Mouse (Mus musculus) urinary bladder, postnatal 14 days (tissue): ENCODE results near the gene Tm7sf2.
A peak's percentile ranks its signal among the peaks of the same experiment; 100 is the strongest.

Experiments
- DNase-seq: peaks from one replicate; pipeline ENCODE4 v3.0.0; 2021; ENCODE audit warnings: low spot score

The Tm7sf2 gene

DNA sequence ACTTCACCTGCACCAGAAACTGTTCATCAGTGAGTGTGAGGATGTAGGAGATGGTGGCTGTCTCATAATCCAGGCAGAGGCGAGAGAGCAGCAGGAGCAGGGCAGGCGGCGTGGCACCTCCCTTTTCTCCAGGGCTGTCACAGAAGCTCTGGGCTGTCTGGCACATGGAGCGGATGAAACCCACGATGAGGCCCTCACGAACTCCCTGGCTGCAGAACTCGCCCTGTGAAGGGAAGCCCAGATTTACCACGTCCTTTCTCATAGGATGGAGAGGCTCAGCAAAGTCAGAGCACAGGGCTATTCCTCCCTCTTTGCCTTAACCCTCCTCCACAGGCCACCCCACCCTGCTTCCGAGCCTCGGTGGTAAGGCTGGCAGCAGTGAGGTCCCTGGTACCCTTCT is 1.7 kb upstream of the Tm7sf2 start:
- DNase-seq = no peak

DNA sequence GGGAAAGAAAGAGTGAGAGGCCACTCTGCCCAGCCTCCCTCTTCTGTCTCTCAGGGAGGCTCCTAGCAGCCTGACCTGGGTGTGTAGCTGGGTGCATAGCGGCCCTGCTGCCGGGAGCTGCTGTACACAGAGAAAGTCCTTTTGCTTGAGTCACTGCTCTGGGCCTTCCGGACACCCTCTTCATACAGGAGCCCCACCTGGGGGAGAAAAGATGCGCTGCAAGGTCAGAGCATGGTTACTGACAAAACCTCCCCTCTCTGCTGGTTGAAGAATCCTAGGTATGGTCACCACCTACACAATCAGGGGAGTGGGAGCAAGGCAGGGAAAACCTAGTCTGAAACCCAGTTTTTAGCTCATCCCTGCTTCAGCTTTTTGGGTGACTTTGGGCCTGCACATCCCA is 778 bp upstream of the Tm7sf2 start:
- peak; percentile 25 for DNase-seq

DNA sequence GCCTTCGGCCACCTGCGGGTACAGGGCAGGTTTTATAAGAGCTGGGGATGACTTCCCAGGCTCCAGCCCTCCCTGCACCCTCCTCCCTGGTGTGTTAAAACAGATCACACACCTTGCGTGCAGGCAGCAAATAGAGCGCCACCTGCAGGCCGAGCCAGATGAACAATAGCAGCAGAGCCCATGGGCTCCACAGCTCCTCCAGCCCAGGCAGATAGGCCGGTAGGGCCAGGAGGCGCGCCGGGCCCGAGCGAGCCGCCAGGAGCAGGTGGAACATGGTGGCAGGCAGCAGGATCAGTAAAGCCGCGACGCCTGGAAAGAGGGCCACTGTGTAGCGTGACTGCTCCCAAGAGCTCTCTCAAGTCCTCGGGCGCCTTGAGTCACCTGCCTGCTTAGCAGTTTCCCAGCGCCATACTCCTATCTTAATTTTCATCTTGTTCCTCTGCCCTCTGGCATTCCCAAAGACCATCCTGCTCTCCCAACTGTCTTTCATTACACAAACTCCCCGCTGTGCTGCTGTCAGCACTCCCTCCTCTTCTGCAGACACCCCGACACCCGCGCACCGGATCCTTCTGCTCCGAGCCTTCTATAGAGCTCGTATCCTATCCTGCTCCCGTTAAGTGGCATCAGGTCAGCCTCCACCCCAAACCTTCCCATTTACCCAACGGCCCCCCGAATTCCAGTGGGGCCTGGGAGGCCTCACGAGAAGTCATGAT is 1.0 kb downstream of the Tm7sf2 start:
- peak; percentile 86 for DNase-seq

DNA sequence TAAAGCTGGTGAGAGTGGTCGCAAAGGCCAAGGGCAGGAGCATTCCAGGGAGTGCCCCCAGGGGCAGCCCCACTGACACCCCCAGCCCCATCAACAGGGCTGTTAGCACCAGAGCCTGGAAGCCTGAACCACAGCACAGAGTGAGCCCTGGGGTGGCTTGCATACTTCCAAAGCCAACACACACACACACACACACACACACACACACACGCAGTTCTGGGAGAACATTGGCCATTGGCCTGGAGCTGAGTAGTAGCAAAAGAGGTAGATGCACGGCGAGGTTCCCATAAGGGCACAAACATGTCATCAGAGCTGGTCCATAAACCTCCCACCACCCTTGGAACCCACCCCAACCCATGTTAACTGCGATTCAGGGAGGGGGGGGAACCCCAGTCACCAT is 1.6 kb downstream of the Tm7sf2 start:
- DNase-seq = no peak

DNA sequence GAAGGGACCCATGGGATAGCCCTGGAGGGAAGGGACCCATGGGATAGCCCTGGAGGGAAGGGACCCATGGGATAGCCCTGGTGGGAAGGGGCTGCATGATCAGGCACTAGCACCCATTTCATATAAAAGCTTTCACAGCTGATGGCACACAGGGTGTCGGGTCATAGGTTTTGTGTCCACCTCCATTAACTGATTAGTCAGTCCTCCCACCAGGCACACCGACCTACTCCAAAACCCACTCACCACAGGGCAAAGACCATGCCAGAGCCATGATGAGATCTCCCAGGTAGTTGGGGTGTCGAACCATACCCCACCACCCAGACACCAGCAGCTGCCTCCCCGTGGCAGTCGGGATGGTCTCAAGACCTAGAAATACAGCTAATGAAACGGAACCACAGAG is 5.1 kb downstream of the Tm7sf2 start:
- no peak for DNase-seq

DNA sequence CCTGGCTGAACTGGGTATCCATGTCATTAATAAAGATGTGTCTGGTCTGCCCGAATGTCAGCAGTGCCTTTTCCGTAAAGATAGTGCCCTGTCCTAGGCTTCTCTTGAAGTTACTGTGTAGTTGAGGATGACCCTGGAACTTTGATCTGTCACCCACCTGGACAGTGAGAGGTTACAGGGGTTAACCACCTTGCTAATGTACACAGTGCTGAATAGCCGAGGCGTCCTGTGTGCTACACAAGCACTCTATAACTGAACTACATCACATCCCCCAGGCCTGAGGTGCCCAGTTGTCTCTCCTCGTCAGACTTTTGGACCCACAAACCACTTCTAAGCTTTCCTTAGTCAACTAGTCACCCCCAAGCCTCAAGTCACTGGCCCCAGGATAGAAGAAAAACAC is 5.8 kb downstream of the Tm7sf2 start:
- no peak for DNase-seq

DNA sequence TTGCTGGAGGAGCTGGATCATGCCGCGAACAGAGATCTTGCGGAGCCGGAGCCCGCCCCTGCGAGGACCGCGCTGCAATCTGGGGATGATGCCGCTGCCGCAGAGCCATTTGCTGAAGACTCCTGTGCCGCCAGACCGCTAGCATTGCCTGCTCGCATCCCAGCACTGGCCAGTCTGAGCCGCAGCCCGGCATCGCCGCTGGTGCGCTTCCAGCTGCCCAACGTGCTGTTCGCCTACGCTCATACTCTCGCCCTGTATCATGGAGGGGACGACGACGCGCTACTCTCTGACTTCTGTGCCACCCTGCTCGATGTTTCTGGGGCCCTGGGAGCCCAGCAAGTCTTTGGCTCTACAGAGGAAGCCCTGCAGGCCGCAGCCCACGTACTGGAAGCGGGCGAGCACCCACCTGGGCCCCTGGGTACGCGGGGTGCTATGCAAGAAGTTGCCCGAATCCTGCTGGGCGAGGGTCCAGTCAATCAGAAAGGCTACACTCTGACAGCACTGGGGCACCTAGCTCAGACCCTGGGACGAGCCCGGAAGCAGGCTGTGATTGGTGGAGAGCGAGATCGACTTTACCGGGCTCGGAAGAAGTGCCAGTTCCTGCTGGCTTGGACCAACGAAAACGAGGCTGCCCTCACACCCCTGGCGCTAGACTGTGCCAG is 6.4 kb downstream of the Tm7sf2 start:
- DNase-seq = peak; percentile 57

DNA sequence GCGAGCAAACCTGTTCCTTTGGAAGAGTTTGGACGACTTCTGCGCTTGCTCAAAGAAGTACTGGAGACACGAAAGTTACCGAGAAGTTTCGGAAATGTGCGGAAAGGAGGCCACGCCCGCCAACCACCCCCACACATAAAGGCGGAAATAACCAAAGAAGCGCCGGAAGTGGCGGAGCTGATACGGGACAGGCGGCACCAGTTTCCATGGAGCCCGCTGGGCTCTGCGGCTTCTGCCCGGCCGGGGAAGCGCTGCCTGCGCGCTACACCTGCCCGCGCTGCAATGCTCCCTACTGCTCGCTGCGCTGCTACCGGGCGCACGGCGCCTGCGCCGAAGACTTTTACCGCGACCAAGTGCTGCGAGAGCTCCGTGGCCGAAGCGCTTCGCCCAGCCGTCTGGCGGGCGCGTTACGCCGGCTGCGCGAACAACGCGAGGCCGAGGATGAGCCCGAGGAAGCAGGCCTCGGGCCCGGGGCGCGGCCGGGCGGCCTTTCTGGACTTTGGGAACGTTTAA is 7.1 kb downstream of the Tm7sf2 start, which contains the start of gene Znhit2:
Znhit2 (plus strand) TSS at position 172 of the 513 bp plus-strand sequence.
- DNase-seq = peak; percentile 95

DNA sequence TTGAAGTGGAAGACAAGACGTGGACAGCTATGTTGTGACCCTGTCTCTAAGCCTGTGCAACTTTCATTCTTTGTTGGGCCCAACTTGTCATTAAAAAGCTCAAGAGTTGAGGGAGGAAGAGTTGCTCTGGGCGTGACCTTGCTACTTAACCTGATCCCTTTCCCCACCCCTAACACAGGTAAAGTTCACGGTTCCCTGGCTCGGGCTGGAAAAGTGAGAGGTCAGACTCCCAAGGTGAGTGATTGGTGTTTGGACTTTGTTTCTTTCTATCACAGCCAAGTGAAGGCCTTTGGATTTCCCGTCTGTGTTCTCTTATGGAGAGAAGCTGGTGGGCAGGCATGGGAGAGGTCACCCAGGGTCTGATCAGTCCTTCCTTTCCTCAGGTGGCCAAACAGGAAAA is 9.2 kb downstream of the Tm7sf2 start:
- no peak for DNase-seq

DNA sequence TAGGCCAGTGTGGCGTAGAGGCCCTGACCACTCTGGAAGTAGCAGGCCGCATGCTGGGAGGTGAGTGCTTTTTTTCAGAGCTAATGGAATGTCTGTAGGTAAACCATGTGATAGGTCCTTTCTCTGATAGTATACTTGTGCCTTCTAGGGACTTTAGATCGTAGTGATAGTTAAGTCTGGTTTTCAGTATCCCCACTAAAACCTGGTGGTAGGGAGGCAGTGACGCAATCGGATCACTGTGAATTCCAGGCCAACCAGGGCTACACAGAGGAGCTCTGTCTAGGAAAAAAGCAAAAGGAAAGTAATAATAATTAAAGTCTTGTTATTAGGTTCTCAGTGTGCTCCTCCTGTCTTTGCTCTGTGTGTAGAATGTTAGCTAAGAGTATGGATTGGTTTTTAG is 9.7 kb downstream of the Tm7sf2 start:
- no peak for DNase-seq

DNA sequence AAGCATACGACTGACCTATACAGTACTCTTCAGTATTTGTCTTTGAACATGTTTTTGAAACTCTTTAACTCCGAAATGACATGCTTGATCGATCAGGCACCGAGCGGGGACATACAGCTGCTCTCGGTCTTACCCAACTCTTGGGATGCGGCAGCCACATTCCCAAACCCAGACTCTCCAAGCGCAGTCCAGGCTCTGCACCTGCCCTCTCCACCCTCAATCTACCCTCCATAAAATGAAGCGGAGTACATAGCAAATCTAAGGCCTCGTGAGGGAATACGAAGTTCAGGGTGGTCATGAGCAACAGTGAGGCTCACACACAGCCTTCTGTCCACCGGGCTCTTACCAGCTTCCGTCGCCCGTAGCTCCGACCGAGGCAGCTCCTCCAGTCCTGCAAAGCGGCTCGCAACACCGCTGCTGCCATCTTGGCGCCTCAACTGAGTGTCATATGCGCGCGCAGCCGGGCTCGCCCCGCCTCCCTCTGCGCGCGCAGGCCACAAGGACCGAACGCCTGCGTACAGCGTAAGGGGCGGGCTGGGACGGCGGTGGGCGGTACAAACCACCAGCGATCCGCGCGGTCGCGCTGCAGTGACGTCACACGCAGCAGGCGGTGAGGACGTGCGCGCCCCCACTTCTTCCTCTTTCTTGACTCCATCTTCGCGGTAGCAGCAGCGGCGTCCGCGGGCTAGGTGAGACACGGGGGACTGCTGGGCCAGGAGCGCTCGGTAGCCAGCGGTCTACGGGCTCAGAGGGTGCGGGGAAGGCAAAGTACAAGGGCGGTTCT is 10.7 kb downstream of the Tm7sf2 start, which contains the start of the genes Mrpl49 and Fau:
Mrpl49 (minus strand) TSS at position 473 of the 784 bp plus-strand sequence.
Fau (plus strand) TSS at position 532 of the 784 bp plus-strand sequence.
- peak; percentile 99 for DNase-seq

DNA sequence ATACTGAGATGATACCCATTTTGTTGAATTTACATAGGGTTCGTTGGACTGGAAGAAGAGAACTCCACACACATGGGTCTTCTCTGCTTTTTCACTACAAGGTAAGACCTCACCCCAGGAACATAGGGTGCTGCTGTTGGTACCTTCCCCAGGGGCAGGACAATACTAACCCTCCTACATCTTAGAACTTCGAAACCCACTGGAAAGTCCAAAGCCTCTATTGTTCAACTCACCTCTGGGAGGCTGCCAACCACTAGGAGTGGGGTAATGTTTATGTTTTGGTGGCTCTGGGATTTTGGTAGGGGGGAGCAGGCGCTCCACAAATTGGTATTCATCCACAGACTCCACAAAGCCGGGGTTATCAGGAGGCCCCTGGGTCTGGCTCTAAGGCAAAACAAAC is 11.5 kb downstream of the Tm7sf2 start:
- no peak for DNase-seq

DNA sequence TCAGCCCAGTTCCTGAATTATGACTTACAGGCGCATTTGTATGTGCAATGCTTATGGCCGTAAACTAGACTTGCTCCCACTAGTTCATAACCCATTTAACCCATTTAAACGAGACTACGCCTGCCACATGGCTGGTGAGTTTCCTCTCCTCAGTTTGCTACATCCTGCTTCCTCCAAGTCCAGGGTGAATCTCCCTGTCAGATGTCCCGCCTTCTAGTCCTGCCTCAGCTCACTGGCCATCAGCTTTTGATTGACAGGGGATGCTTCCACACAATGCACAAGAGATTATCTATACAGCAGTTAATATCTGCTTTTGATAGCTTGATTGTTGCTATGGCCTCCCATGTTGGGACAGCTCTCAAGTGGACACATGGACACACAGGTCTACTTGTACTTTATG is 13.9 kb downstream of the Tm7sf2 start:
- DNase-seq = no peak

DNA sequence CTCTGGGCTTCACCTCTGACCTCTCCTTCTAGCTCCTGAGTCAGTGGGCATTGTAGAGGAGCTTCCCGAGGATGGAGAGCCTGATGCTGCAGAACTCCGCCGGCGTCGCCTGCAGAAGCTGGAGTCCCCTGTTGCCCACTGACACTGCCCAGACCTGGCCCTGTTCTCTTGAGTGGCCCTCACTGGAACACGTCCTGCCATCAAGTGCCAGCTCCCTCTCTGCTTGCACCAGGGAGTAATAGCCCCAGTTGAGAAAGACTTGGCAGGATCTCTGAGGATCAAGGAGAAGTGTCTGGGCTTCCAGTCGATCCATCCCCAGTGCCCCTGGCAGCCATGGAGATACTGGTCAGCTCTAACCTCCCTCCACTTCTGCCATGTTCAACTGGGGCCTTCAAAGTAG is 15.7 kb downstream of the Tm7sf2 start:
- DNase-seq = no peak

DNA sequence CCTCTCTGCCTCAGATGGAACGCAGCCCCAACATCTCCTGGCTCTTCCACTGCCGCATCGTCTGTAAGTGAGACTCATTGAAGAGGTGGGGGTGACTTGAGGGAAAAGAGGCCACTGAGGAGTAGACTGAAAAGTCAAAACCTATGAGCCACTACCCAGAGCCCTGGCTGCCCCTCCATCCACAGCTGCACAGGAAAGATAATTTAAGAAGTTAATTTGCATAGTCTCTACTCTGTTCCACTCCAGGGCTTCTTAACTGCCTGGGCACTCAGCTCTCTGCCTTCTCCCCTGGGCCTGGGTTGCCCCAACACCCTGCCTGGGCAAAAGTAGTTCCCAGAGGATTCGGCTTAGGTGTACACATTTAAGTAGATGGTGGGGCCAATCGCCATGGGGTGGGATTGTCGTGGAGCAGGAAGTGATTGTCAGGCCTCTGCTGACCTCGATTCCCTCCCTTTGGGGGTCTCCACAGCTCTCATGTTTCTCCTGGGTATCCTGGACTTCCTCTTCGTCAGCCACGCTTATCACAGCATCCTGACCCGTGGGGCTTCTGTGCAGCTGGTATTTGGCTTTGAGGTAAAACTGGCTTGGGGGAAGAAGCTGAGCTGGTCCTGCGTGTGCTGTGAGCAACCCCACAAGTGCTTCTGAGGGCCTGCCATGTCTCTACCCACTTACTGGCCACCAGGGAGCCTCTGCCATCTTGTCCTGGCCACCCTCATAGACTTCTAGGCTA is 19.3 kb downstream of the Tm7sf2 start:
- DNase-seq = no peak

DNA sequence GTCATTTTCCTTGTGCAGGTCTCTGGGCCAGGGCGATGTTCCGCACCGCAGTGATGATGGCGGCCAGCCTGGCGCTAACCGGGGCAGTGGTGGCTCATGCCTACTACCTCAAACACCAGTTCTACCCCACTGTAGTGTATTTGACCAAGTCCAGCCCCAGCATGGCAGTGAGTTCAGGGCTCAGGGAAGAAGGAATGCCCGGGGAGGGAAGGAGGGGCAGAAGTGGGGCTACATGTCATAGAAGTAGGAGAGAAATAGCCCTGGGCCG is 20.3 kb downstream of the Tm7sf2 start:
- DNase-seq = no peak

DNA sequence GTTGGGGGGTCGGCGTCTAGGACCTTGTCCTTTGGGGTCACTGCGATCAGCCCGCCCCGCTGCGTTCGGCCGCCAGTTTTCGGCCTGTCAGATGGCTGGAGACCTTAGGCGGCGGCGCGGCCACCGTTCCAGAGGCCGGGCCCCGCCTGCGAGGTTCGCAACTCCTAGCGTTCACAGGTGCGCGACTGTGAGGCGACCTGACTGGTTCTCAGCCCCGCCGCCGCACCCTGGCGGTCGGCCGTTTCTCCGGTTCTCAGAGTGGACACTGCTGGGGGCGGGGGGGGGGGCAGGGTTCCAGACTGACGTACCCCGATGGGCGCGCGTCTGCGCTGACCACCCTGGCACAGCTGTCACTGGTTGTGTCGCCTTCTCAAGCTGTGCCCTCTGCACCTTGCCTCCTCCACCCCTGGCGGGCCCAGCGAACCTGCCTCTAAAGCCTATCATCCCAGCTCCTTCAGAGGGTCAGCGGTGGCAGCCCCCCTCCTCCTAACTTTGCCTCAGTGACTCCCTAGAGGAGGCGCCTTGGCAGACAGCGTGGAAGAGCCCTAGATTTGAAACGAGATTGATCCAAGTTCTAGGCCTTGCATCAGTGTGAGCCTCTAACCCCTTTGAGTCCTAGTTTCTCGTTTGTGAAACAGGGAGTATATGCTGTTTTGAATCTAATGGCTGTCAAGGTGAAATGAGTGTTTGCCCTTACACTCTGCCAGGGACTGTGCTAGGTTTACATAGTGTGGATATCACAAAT is 20.8 kb downstream of the Tm7sf2 start:
- DNase-seq = no peak

DNA sequence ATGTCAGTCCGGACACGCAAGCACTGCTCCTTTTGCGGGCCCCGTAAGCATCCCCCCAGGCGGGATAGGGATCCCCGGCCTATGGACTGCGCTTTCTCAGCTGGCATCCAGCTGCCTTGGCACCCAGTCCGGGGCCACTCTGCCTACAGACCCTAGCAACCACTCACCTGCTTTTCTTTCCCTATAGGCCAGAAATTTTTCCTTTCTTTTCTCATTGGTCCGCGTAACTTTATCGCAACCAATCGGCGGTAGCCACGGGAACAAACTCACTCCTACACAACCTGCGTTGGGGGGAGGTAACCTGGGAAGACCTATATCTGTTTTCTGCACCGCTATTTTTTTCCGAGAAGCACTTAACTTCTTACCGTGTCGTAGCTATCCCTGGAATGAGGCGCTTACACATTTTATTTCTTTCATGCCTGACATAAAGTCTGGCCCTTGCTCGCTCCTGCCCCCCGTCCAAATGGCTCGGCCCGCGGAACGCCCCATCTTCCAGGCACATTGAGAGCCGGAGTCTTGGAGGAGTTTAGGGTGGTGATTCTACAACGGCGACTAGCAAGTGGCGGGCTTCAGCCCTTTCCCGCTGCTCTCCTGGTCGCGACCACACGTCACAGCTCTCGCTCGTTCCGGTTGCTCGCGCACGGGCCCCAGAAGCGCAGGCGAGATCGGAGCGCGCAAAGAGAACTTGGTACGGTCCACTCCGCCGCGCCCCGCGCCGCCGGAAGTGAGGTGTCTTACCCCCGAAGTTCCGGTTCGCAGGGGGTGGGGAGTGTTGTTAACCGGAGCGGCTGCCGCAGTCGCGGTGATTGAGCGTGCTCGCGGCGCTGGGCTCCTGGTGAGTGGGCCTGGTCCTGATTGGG is 21.6 kb downstream of the Tm7sf2 start, which contains the start of gene Syvn1:
Syvn1 (plus strand) TSS at position 283 of the 860 bp plus-strand sequence.
- peak; percentile 88 for DNase-seq

DNA sequence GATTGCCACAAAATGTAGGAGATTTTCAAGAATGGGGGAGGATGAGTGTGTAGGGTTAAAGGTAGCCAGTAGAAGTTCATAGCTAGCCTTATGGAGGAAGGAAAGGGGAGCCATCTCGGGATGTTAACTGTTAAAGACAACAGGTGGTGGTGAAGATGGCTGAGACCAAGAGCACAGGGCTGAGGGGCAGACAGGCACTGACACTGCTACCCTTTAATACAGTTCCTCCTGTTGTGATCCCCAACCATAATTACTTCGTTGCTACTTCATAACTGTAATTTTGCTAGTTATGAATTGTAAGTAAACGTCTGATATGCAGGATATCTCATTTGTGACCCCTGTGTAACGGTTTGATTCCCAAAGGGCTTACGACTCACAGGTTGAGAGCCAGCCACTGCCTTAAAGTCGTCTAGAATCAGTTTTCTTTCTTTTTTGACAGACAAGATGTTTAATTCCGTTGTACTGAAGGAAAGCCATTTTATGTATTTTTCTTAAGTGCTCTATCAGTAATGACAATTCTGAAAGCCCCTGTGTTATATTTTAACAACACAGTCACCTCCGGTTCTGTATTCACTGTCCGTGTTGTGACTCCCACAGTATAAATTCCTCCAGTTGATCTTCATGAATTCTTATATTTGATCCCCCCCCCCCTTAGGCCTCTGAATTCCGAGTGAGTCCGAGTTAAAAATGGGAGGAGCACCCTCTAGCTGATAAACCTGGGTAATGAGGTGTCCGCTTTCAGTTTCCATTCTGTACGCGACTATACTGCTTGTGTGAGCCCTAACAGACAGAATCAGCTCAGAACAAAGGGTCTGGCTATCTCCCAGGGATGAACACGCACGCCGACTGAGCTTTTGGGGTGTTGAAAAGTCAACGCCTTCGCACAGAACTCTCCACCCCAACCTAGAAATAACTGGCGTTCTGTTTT is 22.5 kb downstream of the Tm7sf2 start:
- no peak for DNase-seq
